Mouse (Mus musculus) MEL (cell line): ENCODE measurements around the gene Slc43a1. TPM values are rescaled to one million over a fixed set of nuclear protein-coding genes. Genes with fewer than 3 reads are reported as not detected.
A peak's percentile ranks its signal among the peaks of the same experiment; 100 is the strongest.

Source experiments
- DNase-seq: peaks from one replicate; pipeline ENCODE4 v3.0.0; 2011; ENCODE audit warnings: low read depth, low spot score
- H3K27ac ChIP-seq: 2 replicates; pipeline ENCODE4 v1.5.1; 2012; ENCODE audit warnings: low read depth, mild to moderate bottlenecking, control low read depth, low read length, moderate library complexity; ENCODE audit not compliant: control insufficient read depth
- H3K27me3 ChIP-seq, 2 experiments: fragments of 150-350 bp in 1 of 2; sonication (generic) in 1 of 2; 2 replicates each; pipeline ENCODE4 v1.6.1; 2012; ENCODE audit warnings: low read length in 2 of 2, mild to moderate bottlenecking in 2 of 2, improper control_type of control experiment in 1 of 2, moderate library complexity in 1 of 2; ENCODE audit not compliant: insufficient read depth in 2 of 2, control insufficient read depth in 1 of 2
- H3K36me3 ChIP-seq, 2 experiments: 2 replicates each; pipeline ENCODE4 v1.6.1; 2012 to 2014; ENCODE audit warnings: low read length in 2 of 2, improper control_type of control experiment in 1 of 2, inconsistent platforms in 1 of 2, mild to moderate bottlenecking in 1 of 2; ENCODE audit not compliant: insufficient read depth in 2 of 2, control insufficient read depth in 1 of 2
- H3K4me1 ChIP-seq, 2 experiments: fragments of 150-350 bp in 1 of 2; sonication (generic) in 1 of 2; 2 replicates each; pipeline ENCODE4 v1.6.1; 2012; ENCODE audit warnings: low read length in 2 of 2, improper control_type of control experiment in 1 of 2, mild to moderate bottlenecking in 1 of 2; ENCODE audit not compliant: insufficient read depth in 2 of 2, control insufficient read depth in 1 of 2
- H3K4me3 ChIP-seq, 2 experiments: fragments of 150-350 bp in 1 of 2; sonication (generic) in 1 of 2; 2 replicates each; pipeline ENCODE4 v1.5.1; 2012; ENCODE audit warnings: low read depth in 2 of 2, low read length in 2 of 2, mild to moderate bottlenecking in 2 of 2, moderate library complexity in 2 of 2, control low read depth in 1 of 2, improper control_type of control experiment in 1 of 2; ENCODE audit not compliant: control insufficient read depth in 1 of 2, insufficient read depth in 1 of 2
- H3K79me2 ChIP-seq: 2 replicates; pipeline ENCODE4 v1.6.1; 2012; ENCODE audit warnings: mild to moderate bottlenecking, low read length, moderate library complexity; ENCODE audit not compliant: control insufficient read depth, poor library complexity, insufficient read depth
- H3K9ac ChIP-seq: 2 replicates; pipeline ENCODE4 v1.6.1; 2012; ENCODE audit warnings: low read depth, mild to moderate bottlenecking, control low read depth, low read length, moderate library complexity; ENCODE audit not compliant: control insufficient read depth, poor library complexity, severe bottlenecking
- H3K9me3 ChIP-seq: fragments of 150-350 bp; sonication (generic); replicated peaks from 2 replicates; pipeline ENCODE4 v1.6.1; 2012; ENCODE audit warnings: mild to moderate bottlenecking, low read length, improper control_type of control experiment, moderate library complexity; ENCODE audit not compliant: insufficient read depth
- CHD1 ChIP-seq: IDR thresholded peaks from 2 replicates; pipeline ENCODE4 v1.6.1; 2012; ENCODE audit warnings: low read depth, mild to moderate bottlenecking, inconsistent platforms, low read length, improper control_type of control experiment
- CTCF ChIP-seq, 3 experiments: IDR thresholded peaks in 2 of 3; conservative IDR thresholded peaks in 1 of 3; 2 replicates each; pipeline ENCODE4 v1.5.1; 2011 to 2012; ENCODE audit warnings: low read length in 3 of 3, low read depth in 2 of 3, mild to moderate bottlenecking in 2 of 3, improper control_type of control experiment in 1 of 3, inconsistent platforms in 1 of 3, mixed read lengths in 1 of 3, moderate library complexity in 1 of 3; ENCODE audit not compliant: control insufficient read depth in 1 of 3, insufficient read depth in 1 of 3, poor library complexity in 1 of 3, severe bottlenecking in 1 of 3
- ELF1 ChIP-seq: IDR thresholded peaks from 2 replicates; pipeline ENCODE4 v1.6.1; 2014; ENCODE audit warnings: low read depth, mild to moderate bottlenecking, inconsistent platforms, low read length, improper control_type of control experiment, moderate library complexity
- EP300 ChIP-seq, 2 experiments: IDR thresholded peaks; 2 replicates each; pipeline ENCODE4 v1.6.1; 2011; ENCODE audit warnings: improper control_type of control experiment in 2 of 2, low read length in 2 of 2, low read depth in 1 of 2, mild to moderate bottlenecking in 1 of 2
- ETS1 ChIP-seq: IDR thresholded peaks from 2 replicates; pipeline ENCODE4 v1.6.1; 2012; ENCODE audit warnings: low read depth, mild to moderate bottlenecking, inconsistent platforms, low read length, improper control_type of control experiment, moderate library complexity
- GABPA ChIP-seq: IDR thresholded peaks from 2 replicates; pipeline ENCODE4 v1.6.1; 2012; ENCODE audit warnings: low read depth, mild to moderate bottlenecking, inconsistent platforms, low read length, improper control_type of control experiment, moderate library complexity
- JUND ChIP-seq: IDR thresholded peaks from 2 replicates; pipeline ENCODE4 v1.6.1; 2011; ENCODE audit warnings: low read depth, mild to moderate bottlenecking, improper control_type of control experiment, low read length
- MAX ChIP-seq: IDR thresholded peaks from 2 replicates; pipeline ENCODE4 v1.6.1; 2011; ENCODE audit warnings: low read length, improper control_type of control experiment
- MEF2A ChIP-seq: IDR thresholded peaks from 2 replicates; pipeline ENCODE4 v1.6.1; 2014; ENCODE audit warnings: low read depth, mild to moderate bottlenecking, inconsistent platforms, low read length, improper control_type of control experiment; ENCODE audit not compliant: poor library complexity, insufficient replicate concordance, severe bottlenecking; ENCODE audit errors: extremely low read depth
- MXI1 ChIP-seq: IDR thresholded peaks from 2 replicates; pipeline ENCODE4 v1.6.1; 2011; ENCODE audit warnings: mild to moderate bottlenecking, low read depth, low read length, improper control_type of control experiment
- MYB ChIP-seq: IDR thresholded peaks from 2 replicates; pipeline ENCODE4 v1.6.1; 2011; ENCODE audit warnings: mild to moderate bottlenecking, low read depth, low read length, improper control_type of control experiment
- MYC ChIP-seq: IDR thresholded peaks from 2 replicates; pipeline ENCODE4 v1.6.1; 2011; ENCODE audit warnings: low read depth, mild to moderate bottlenecking, low read length, improper control_type of control experiment, moderate library complexity
- NELFE ChIP-seq: IDR thresholded peaks from 2 replicates; pipeline ENCODE4 v1.6.1; 2011; ENCODE audit warnings: low read depth, low read length, improper control_type of control experiment
- NRF1 ChIP-seq: IDR thresholded peaks from 2 replicates; pipeline ENCODE4 v1.6.1; 2014; ENCODE audit warnings: low read depth, mild to moderate bottlenecking, inconsistent platforms, low read length, improper control_type of control experiment, moderate library complexity; ENCODE audit not compliant: poor library complexity, insufficient read depth, severe bottlenecking
- POLR2AphosphoS5 ChIP-seq: IDR thresholded peaks from 2 replicates; pipeline ENCODE4 v1.6.1; 2012; ENCODE audit warnings: low read depth, borderline replicate concordance, mild to moderate bottlenecking, inconsistent platforms, low read length, moderate library complexity, mixed read lengths
- RAD21 ChIP-seq: IDR thresholded peaks from 2 replicates; pipeline ENCODE4 v1.6.1; 2011; ENCODE audit warnings: mild to moderate bottlenecking, low read depth, low read length, improper control_type of control experiment
- RCOR1 ChIP-seq: IDR thresholded peaks from 2 replicates; pipeline ENCODE4 v1.6.1; 2012; ENCODE audit warnings: low read depth, mild to moderate bottlenecking, inconsistent platforms, low read length, improper control_type of control experiment
- SIN3A ChIP-seq: IDR thresholded peaks from 2 replicates; pipeline ENCODE4 v1.6.1; 2012; ENCODE audit warnings: low read length, improper control_type of control experiment, inconsistent platforms
- SMC3 ChIP-seq: IDR thresholded peaks from 2 replicates; pipeline ENCODE4 v1.6.1; 2011; ENCODE audit warnings: low read depth, low read length, improper control_type of control experiment
- TAL1 ChIP-seq: IDR thresholded peaks from 2 replicates; pipeline ENCODE4 v1.6.1; 2012; ENCODE audit warnings: mild to moderate bottlenecking, inconsistent platforms, low read length, moderate library complexity, mixed read lengths
- TCF12 ChIP-seq: IDR thresholded peaks from 2 replicates; pipeline ENCODE4 v1.6.1; 2014; ENCODE audit warnings: low read depth, mild to moderate bottlenecking, inconsistent platforms, low read length, improper control_type of control experiment, moderate library complexity
- USF1 ChIP-seq: IDR thresholded peaks from 2 replicates; pipeline ENCODE4 v1.6.1; 2014; ENCODE audit warnings: low read depth, mild to moderate bottlenecking, inconsistent platforms, low read length, improper control_type of control experiment, moderate library complexity
- USF2 ChIP-seq, 2 experiments: IDR thresholded peaks; 2 replicates each; pipeline ENCODE4 v1.6.1; 2011 to 2012; ENCODE audit warnings: improper control_type of control experiment in 2 of 2, low read length in 2 of 2, borderline replicate concordance in 1 of 2, inconsistent platforms in 1 of 2, low read depth in 1 of 2, mild to moderate bottlenecking in 1 of 2; ENCODE audit not compliant: insufficient read depth in 1 of 2
- ZC3H11A ChIP-seq: IDR thresholded peaks from 2 replicates; pipeline ENCODE4 v1.6.1; 2012; ENCODE audit warnings: low read depth, mild to moderate bottlenecking, inconsistent platforms, low read length, improper control_type of control experiment
- ZKSCAN1 ChIP-seq: IDR thresholded peaks from 2 replicates; pipeline ENCODE4 v1.6.1; 2012; ENCODE audit warnings: low read depth, mild to moderate bottlenecking, inconsistent platforms, low read length, improper control_type of control experiment, moderate library complexity
- ZMIZ1 ChIP-seq: IDR thresholded peaks from 2 replicates; pipeline ENCODE4 v1.6.1; 2012; ENCODE audit warnings: low read depth, mild to moderate bottlenecking, inconsistent platforms, low read length, improper control_type of control experiment, moderate library complexity
- ZNF384 ChIP-seq: IDR thresholded peaks from 2 replicates; pipeline ENCODE4 v1.6.1; 2012; ENCODE audit warnings: low read depth, mild to moderate bottlenecking, inconsistent platforms, low read length, improper control_type of control experiment
- polyA plus RNA-seq, 2 experiments: library from polyadenylated mRNA; stranded (reverse) in 1 of 2; unstranded in 1 of 2; fragments of >175 nt in 1 of 2; fragments of >200 nt in 1 of 2; gene quantifications; 2 replicates each; pipeline versions ENCODE4 v1.2.1 to v1.2.4; 2012; ENCODE audit warnings: low replicate concordance in 2 of 2, low read depth in 1 of 2; ENCODE audit not compliant: insufficient read length in 2 of 2, insufficient read depth in 1 of 2, missing spikeins in 1 of 2
- total RNA-seq: library from RNA; depleted of rRNA; stranded (reverse); fragments of 300-350 nt; gene quantifications from 2 replicates; pipeline ENCODE4 v1.2.3, GENCODE M21; 2012

Gene Slc43a1
- total and polyA plus RNA-seq, 3 experiments, result 69.8 to 131 (median 108) TPM

GRCm38 (mm10) chr2:84890045-84890340 is 51.3 kb downstream of the Slc43a1 start:
- Histone ChIP-seq H3K27me3 (peaks cover 3 to 4% of the 10 kb centered on the region in 2 experiments; a peak in 3 of 4 replicates), H3K79me2 (no peaks in the 10 kb centered on the region), H3K9me3 (no peaks in the 10 kb centered on the region), H3K4me1 (0 out of 4 replicates have a peak, but pooled peaks cover 0 to 7% of the 10 kb centered on the region in 2 experiments), H3K36me3 (no peaks in the 10 kb centered on the region; a peak in 1 of 4 replicates), H3K9ac (no peak overlapping the region), H3K27ac (no peak overlapping the region), H3K4me3 (peak overlapping the region; percentile 4 to 7; a peak in 1 of 4 replicates)
- DNase-seq, result peak; percentile 80
- TF ChIP-seq MYB (no peak), EP300 (IDR thresholded peaks at IDR 0.05; ENCODE audit: low read depth in 1 of 2, low read length in 2 of 2) (no peak), POLR2AphosphoS5 (no peak), JUND (no peak), MAX (no peak), USF2 (IDR thresholded peaks at IDR 0.05; ENCODE audit: borderline replicate concordance in 1 of 2, insufficient read depth in 1 of 2, low read depth in 1 of 2, low read length in 2 of 2) (no peak), USF1 (no peak), MYC (no peak), SMC3 (peak; percentile 95), GABPA (no peak), ZKSCAN1 (no peak), MEF2A (no peak), ETS1 (no peak), NRF1 (no peak), NELFE (no peak), RCOR1 (no peak), ZMIZ1 (no peak), ZNF384 (no peak; the same call in 1 of the 2 replicates), ZC3H11A (peak; percentile 82), ELF1 (no peak), SIN3A (no peak), TCF12 (no peak), TAL1 (no peak), RAD21 (peak; percentile 83), MXI1 (no peak), CTCF (IDR thresholded peaks at IDR 0.05 in 2 of 3, conservative IDR thresholded peaks at IDR 0.05 in 1 of 3; ENCODE audit: control insufficient read depth in 1 of 3, insufficient read depth in 1 of 3, low read depth in 2 of 3, low read length in 3 of 3, poor library complexity in 1 of 3, severe bottlenecking in 1 of 3) (peak; percentile 72 to 94 (median 90)), CHD1 (no peak)
